Mouse (Mus musculus): ENCODE measurements around the gene Npff. TPM values are rescaled to one million over a fixed set of nuclear protein-coding genes. Genes with fewer than 3 reads are reported as not detected.

Gene Npff
- polyA plus RNA-seq, 3 experiments from 2014 or later = 1.1 to 6.1 (median 3.2) TPM

DNA sequence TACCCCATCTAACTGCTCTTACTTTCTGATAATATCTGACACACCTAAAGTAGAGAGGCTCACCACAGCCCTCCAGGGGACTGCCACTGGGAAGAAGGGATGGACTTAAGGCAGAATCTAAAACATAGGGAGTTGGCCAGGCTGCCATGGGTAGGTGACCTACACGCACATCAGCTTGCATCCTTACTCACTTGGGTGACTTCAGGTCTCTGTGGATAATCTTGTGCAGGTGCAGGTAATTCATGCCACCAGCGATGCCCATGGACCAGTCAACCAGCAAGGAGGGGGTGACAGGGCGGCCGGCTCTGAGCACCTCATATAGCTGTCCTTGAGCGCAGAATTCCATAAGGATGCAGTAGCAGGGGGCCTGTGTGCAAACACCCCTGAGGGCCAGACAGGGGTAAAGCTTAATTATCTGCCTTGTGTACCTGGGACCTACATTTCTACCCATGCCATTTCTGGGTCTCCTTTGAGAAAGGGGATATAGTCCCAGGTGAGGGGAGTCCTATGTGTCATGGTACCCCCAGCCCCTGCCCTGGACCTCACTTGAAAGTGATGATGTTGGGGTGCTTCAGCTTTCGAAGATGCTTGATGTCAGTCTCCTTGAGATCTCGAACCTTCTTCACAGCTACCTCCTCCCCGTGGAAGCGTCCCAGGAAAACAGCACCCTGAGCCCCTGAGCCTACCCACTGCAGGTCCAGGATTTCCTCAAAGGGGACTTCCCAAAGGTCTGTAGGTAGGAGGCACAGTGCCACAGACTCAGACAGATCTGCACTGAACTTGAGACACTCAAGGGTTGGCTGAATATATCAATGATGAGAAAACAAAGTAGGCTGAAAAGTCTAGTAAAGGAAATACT is 20.6 kb downstream of the Npff start:
- no peak for ATAC-seq

DNA sequence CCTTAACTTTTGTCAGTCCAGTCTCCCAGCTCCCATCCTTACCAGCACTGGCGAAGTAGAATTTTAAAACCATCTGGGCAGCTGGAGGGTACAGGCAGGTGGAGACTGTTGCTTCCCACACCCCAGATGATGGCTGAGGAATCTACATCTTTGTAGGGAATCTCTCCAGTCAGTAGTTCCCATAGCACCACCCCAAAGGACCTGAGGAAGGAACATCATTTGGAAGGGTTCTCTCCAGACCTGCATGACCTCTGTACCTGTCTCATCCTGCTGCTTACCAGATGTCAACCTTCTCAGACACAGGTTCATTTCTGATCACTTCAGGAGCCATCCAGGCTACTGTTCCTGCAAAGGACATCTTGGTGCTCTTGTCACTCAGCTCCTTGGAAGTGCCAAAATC is 21.3 kb downstream of the Npff start, which contains the start of gene Gm10337:
Gene Gm10337 (plus strand): TSS at position 276 of the 400 bp plus-strand sequence.
- no peak for ATAC-seq

DNA sequence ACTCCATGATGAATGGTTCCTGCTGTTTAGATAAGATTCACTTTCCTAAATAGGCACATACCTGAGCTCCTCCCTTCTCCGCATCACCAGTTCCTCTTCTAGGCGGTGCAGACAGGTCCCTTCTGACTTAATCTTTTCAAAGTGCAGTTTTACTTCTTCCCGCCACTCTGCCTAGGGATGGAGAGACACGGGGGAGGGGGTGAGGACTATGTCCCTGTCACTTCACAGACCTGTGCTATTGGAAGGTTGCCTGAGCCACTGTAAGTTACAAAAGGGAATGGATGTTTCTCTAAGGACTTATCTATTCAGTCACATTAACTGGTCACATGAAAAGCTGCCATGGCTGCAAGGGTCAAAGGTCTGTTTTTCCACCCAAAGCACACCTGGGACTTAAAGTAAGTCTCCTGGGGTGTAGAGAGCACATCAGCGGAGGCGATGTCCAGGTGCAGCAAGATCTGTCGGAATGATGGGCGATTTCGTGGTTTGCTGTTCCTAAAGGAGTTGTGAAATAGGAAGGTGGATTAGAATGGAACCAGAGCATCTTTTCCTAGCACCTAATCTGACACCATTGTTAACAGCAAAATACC is 22.4 kb downstream of the Npff start:
- no peak for ATAC-seq

- no peak for ATAC-seq
Measured at GRCm38 (mm10) chr15:102501084-102501814, 23.5 kb downstream of the Npff start.

DNA sequence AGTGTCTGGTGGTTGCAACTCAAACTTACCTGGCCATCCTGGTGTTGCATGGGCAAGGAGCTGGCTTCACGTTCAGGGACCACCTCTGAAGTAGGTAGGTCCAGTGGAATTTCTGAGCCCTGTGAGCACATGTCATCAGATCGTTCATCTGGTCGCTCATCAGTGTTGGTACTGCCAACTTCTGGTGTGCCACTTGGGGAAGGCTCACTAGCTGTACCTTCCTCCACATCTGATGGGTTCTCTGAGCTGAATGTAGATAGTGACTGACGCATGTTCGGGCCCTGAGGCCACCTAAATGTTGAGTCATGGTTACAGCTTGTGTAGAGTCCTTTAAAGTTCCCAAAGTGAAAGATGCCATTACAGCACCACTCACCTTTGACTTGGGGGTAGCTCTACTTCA is 24.3 kb downstream of the Npff start:
- ATAC-seq = no peak

GRCm38 (mm10) chr15:102499851-102500250 is 24.9 kb downstream of the Npff start:
- no peak for ATAC-seq

- ATAC-seq = no peak
Measured at GRCm38 (mm10) chr15:102499370-102499769, 25.4 kb downstream of the Npff start.

GRCm38 (mm10) chr15:102498322-102498721 is 26.4 kb downstream of the Npff start:
- no peak for ATAC-seq

DNA sequence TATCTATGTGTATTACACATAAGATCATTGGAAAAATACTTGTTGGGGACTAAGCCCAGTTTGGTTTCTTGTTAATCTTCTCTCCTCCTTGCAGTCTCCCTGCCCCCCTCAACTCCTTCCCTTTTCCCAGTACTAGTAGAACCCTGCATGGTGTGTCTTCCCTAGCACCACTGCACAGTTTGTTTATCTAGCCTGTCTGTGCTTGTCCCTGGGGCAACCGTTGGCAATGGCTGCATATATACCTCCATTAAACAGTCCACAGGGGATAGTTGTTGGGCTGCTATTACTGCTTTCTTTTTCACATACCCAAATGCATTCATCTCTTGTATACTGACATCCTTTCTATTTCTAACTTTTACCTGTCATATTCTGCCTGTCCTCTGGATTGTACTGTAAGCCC is 37.1 kb downstream of the Npff start:
- no peak for ATAC-seq

GRCm38 (mm10) chr15:102485853-102486252 is 38.9 kb downstream of the Npff start:
- no peak for ATAC-seq

GRCm38 (mm10) chr15:102483136-102483535 is 41.6 kb downstream of the Npff start:
- ATAC-seq = no peak

DNA sequence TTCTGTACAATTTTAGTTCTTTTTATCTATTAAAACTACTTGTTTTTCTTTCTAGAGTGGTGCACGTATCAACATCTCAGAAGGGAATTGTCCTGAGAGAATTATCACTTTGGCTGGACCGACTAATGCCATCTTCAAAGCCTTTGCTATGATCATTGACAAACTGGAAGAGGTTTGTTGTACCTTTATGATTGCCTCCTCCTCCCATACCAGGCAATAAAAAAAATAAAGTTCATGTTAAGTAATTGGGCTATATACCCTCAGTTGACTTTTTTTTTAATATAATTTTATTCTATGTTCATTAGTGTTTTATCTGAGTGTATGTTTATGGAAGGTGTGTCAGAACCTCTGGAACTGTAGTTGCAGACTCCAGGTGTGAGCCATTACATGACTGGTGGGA is 50.2 kb downstream of the Npff start:
- no peak for ATAC-seq

Other genes starting within 250 kb of the Npff start
- gene Mfsd5, start 245.5 kb downstream of the Npff start, polyA plus RNA-seq (2017; shearing (Covaris generic)) = 10 to 100 TPM; 30.8 to 33.1 (median 31.8) TPM
- 10 to 100 TPM in 1 of 3 experiments, 1 to 10 TPM in 2; 1.9 to 17.9 (median 3.2) TPM for gene Espl1, start 228.7 kb downstream of the Npff start, polyA plus RNA-seq (2017; shearing (Covaris generic))
- 1,000 to 10,000 TPM in 2 of 3 experiments, 100 to 1,000 TPM in 1; 936 to 1,841 (median 1,443) TPM for gene Pfdn5, start 198.8 kb downstream of the Npff start, polyA plus RNA-seq (2017; shearing (Covaris generic))
- 100 to 1,000 TPM; 102 to 153 (median 123) TPM for gene Myg1, start 193.2 kb downstream of the Npff start, polyA plus RNA-seq (2017; shearing (Covaris generic))
- gene Aaas, start 174.2 kb downstream of the Npff start, polyA plus RNA-seq (2017; shearing (Covaris generic)) = 10 to 100 TPM; 39.8 to 53.2 (median 43.1) TPM
- not detected for gene Sp7, start 157.8 kb downstream of the Npff start, polyA plus RNA-seq (2017; shearing (Covaris generic))
- 10 to 100 TPM; 19.1 to 23.3 (median 22.6) TPM for gene Sp1, start 118.8 kb downstream of the Npff start, polyA plus RNA-seq (2017; shearing (Covaris generic))
- not detected for gene Amhr2, start 79.6 kb downstream of the Npff start, polyA plus RNA-seq (2017; shearing (Covaris generic))
- 1,000 to 10,000 TPM; 1,063 to 1,565 (median 1,138) TPM for gene Prr13, start 65.9 kb downstream of the Npff start, polyA plus RNA-seq (2017; shearing (Covaris generic))
- gene Pcbp2, start 54.4 kb downstream of the Npff start, polyA plus RNA-seq (2017; shearing (Covaris generic)) = 100 to 1,000 TPM; 156 to 225 (median 201) TPM
- gene Gm10337, start 21.2 kb downstream of the Npff start, polyA plus RNA-seq (2017; shearing (Covaris generic)) = not detected
- gene Map3k12, start 7.9 kb downstream of the Npff start, polyA plus RNA-seq (2017; shearing (Covaris generic)) = 1 to 10 TPM; 6.6 to 10.0 (median 7.5) TPM
- gene Tarbp2, start 6.8 kb downstream of the Npff start, polyA plus RNA-seq (2017; shearing (Covaris generic)) = 10 to 100 TPM; 22.8 to 34.5 (median 27.5) TPM
- under 1 TPM in 1 of 3 experiments, not detected in 2; 0.85 TPM for gene Gm28047, start 100.1 kb upstream of the Npff start, polyA plus RNA-seq (2017; shearing (Covaris generic))
- gene Atf7, start 100.5 kb upstream of the Npff start, polyA plus RNA-seq (2017; shearing (Covaris generic)) = 10 to 100 TPM; 20.8 to 59.2 (median 45.1) TPM
- gene Atp5g2, start 147.4 kb upstream of the Npff start, polyA plus RNA-seq (2017; shearing (Covaris generic)) = 10 to 100 TPM; 32.4 to 64.3 (median 37.5) TPM
- 10 to 100 TPM; 22.0 to 43.9 (median 37.8) TPM for gene Calcoco1, start 197.2 kb upstream of the Npff start, polyA plus RNA-seq (2017; shearing (Covaris generic))